Mouse (Mus musculus) ovary, postnatal 14 days (tissue): ENCODE measurements around the gene Gtf2h5.

ENCODE experiments used
- DNase-seq: peaks from one replicate; pipeline ENCODE4 v3.0.0; 2022; ENCODE audit warnings: low spot score

The Gtf2h5 gene

DNA sequence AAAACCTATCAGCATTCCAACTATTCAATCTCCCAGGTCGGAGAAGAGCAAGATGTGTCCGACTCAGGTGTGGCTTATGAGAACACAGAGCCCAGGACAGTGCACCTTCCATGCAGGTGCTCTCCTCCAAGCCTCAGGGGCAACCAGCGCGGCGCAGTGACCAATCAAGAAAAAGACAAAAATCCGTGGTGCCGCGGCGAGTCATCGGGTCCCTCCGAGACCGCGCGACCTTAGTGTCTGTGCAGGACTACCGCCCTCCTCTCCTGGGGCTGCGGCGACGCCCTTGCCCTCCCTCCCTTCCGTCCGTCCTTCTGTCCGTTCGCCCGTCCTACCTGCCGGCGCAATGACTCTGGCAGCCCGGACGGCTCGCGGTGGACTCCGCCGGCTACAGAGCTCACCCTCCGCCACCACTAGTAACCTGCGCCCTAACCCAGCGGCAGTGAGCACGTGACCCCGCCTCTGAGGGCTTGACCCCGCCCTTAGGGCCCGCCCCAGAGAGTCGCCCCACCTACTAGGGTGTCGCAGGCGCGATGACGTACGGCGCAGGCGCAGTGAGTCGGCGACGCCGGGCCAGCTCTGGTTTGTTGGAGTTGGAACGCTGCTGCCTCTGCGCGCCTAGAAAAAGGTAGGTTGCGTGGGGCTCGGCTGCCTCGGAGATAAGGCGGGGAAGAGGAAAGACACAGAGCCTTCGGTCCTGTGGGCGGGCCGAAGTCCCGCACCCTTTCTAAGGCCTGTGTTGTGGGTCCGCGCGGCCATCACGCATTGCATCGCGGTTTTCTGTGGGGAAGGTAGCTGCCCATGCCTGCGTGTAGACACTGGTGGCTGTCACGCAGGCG is at the start of gene Gtf2h5, which contains the start of gene Serac1:
TSS of gene Gtf2h5 (plus strand) at position 500 of the 836 bp plus-strand sequence.
TSS of gene Serac1 (minus strand) at position 455 of the 836 bp plus-strand sequence.
- peak; percentile 97 for DNase-seq

DNA sequence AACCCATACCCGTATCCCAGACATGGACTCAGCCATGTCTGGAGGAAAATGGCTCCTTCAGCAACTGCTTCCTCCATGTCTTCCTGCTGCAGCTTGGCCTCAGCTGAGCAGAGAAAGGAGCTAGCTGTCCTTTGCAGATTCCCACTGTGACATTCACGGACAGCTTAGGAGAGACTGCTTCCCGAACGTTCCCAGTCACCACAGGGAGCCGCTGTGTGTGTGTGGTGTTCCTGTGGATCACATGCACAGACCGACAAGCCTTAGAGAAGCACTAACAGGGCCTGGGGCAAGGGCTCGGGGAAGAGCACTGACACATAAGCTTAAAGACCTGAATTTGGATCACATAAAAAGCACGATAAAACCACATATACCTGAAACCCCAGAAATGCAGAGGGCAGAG is 43.9 kb upstream of the Gtf2h5 start:
- no peak for DNase-seq

DNA sequence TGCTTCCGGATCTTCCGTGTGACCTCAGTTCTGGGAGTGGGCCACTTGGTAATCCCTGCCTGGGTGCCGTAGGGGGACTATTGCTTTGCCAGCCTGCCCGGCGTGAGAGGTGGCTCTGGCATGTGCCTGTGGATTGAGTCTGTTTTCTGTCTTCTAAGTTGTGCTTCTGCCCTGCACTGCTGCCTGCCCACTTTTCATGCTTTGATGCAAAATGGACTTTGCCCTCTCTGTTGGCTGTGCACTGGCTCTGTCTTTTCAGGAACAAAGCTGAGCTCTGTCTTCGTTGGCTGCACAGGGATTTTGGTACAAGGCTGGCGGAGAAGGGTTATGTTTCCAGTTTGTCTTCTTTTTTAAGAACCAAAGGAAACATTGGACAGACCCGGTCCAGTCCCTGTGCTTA is 43.1 kb upstream of the Gtf2h5 start:
- no peak for DNase-seq

DNA sequence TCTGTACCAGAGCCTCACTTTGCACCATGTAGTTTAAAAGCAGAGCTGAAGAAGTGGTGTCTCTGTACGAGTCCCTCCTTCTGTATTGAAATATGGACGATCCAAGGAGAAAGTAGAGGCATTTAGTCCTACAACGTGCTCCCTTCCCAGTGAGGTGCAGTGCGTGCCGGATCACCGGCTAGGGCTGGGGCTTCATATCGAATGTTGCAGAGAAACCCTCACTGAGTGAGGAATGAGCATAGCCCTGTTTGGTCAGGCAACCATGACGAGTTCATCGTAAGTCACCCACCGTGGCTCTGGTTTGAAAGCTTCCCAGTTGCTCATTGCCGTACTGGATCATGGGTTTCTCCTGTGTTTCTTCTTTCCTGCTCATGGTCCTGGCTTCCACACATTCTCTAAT is 42.7 kb upstream of the Gtf2h5 start:
- no peak for DNase-seq

DNA sequence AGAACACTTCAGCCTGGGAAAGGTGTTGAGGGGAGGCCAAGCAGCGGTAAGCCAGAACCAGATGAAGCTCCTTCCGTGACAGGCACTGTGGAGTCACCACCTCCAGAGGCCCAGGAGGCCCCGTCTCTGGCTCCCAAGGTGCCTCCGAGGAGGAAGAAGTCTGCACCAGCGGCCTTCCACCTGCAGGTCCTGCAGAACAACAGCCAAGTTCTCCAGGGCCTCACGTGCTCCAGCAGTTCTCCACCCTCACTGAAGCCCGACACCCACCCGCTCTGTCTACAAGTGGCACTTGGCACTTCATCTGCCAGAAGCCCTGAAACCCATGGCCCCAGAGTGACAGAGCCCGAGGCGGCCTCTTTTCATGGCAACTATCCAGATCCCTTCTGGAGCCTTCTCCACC is 42.1 kb upstream of the Gtf2h5 start:
- no peak for DNase-seq

DNA sequence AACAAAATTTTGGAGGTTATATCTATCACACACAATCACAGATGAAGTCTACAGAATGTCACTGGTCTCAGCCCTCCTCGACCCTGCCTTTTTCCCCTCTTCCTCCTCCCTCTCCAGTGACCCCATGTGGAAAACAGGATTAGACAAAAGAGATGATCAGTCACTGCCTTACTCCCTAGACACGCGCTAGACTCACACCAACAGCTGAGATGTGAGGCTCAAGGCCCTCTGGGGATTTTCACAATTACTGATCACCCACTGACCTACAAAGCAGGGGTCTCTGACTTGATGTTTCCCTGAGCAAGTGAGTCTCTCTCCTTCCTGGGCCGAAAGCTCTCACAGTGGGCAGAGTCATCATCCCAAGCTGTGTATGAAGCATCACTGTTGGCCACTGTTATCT is 26.8 kb upstream of the Gtf2h5 start:
- no peak for DNase-seq

DNA sequence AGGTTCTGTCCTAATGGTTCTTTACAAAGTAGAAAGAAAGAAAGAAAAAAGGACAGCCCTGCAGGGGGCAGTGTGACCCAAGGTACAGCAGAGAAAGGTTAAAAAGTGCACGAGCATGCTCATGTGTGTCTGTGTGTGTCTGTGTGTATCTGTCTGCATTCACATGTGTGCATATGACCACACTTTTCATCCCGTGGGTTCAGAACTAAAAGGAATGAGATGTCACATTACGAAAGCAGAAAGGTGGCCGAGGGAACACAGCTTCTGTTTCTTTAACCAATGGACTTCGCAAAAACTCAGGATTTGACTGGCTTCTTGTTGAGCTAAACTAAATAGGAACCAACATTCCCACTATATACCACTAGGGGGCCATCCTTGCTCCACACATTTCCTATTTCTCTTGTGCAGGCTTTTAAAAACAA is 24.6 kb upstream of the Gtf2h5 start:
- DNase-seq, result peak; percentile 49

DNA sequence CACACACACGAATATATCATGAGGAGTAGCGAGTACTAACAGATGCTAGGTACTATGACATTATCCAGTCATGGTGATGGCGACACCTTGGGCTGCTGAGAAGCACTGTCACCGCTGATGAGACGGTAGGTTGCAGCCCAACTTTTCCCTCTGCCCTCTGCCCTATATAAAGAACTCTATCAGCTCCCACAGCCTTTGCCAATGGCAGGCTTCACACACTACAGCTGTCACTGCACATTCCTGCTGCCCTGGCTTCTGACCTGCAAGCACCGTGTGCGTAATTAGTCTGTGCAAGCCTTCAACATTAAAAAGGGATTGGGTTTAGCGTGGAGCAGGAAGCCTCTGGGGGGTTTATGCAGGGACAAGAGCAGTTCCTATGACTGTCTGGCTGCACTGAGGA is 16.8 kb upstream of the Gtf2h5 start:
- DNase-seq, result no peak

DNA sequence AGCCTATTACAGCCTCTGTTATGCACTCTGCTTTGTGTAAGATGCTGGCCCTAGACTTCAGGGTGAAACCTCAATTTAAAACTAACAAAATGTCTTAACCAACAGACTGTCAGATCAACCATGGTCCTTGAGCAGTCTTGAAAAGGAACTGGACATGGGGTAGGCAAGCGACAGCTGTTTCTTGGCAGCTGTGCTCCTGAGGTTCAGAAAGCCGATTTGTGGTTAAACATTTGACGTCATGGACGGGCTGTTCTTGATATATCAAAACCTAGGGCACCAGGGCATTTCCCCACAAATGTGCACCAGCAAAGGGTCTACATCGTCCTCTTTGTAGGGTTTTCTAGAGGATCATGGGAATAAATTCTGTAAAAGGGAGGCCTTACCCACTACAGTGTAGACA is 16.1 kb upstream of the Gtf2h5 start:
- no peak for DNase-seq

DNA sequence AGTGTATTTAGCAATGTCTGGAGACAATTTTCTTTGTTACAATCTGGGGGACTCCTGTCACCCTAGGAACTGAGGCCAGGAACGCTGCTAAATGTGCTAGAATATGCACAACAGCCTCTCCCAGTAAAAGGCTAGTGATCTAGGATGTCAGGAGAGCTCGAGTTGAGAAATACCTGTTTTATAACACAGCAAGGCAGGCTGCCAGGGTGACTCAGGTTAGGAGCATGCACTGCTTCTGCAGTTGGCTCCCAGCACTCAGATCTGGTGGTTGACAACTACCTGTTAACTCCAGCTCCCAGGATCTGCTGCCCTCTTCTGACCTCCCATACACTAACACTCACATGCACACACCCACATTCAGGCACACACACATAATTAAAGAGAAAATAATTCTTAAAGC is 13.6 kb upstream of the Gtf2h5 start:
- DNase-seq, result no peak

DNA sequence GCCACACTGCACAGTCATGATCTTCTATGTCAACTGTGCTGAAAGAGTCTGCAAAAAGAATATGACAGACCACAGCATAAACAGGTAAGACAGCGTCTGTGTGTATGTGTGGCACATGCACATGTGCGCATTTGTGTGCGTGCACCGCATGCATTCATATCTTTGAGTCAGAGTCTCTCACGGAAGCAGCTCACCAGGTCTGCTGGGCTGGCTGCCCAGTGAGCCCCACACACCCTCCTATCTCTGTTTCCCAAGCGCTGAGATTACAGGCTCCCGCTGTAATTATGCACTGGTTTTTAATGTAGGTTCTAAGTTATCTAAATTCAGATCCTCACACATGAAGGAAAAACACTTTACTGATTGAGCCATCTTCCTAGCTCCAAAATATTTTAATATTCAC is 12.0 kb upstream of the Gtf2h5 start:
- DNase-seq, result no peak

DNA sequence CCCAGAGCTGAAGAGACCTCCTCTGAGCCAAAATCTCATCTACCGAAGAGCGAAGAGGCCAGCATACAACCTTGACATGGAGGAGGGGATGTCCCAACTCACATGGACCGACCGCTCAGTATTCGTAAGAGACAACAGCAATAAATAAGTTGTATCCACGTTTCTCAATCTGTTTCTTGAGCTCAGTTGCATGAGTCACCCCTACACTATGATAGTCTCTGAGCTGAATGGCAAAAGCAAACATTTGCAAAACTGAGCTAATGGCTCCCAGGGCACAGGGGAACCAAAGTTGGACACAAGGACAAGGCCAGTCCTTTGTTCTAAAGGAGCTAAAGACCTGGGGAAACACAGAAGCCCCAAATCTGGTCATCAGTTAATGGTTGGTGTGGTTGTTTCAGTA is 9.7 kb upstream of the Gtf2h5 start:
- no peak for DNase-seq

DNA sequence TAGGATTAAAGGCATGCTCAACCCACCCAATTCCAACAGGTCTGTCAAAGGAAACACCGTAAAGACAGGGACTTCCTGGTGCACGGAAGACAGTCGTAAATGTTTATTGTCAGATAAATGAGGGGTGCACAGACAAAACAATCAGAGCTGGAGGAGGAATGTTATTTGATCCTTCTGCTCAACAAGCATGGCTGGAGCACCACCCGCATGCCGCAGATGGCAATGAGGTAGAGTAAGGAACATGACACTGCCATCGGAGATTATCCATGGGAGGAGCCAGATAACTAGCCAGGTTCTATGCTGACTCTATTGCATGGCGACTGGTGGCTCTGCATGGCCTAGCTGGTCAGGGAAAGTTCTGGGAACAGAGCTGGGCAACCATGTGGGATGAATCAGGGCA is 6.2 kb upstream of the Gtf2h5 start:
- no peak for DNase-seq

DNA sequence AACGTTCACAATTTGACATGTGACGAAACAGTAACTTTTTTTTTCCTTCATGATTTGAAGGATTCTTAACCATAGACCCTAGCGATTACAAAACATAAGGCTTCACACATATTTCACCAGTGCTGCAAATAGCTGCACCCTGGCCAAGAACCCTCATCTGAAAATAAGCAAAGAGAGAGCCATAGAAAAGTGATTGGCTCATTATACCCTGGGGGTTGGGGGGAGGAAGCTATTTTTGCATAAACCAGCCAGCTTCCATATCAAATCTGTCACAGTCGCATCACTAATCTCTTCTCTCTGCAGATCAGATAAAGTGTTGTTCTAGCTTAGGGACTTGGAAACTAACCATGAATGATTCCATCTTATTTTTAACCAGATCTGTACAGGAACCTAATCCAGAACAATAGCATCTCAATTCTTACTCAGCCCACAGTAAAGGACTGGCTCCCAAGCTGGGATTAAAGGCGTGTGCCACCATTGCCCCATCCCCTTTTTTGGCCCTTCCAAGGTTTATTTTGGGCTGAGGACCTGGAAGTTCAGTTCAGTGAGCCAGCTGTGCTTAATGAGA is 3.8 kb downstream of the Gtf2h5 start:
- no peak for DNase-seq

DNA sequence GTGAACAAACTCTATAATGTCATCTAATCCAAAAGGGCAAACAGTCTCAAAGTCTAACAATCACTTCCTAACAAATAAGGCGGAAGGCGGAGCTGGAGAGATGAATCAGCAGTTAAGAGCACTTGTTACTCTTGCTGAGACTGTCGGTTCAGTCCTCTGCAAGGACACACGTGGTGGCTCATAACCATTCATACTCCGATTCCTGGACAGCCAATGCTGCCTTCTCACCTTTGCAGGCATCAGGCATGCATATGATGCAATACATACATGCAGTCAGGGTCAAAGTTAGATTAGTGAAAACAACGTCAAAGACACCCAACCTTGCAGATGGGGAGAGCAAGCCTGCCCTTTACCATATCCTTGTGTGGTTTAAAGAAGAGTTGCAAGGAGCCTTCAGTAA is 12.0 kb downstream of the Gtf2h5 start:
- DNase-seq, result no peak

DNA sequence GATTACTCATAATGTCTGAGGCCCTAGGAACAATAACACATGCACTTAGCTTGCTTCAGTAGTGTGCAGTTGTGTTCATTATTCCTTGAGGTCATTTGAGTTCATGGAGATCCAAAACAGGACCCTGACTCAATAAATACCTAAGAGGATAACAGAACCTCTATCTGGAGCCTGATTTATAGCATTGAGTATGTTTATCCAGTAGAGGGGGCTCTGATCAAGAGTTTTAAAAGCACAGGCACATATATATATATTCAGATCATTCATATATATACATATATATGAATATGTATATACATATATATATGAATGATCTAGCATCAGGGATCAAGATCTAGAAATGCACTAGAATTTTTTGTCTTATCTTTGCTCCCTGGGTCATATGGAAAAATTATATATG is 16.0 kb downstream of the Gtf2h5 start:
- DNase-seq, result no peak

DNA sequence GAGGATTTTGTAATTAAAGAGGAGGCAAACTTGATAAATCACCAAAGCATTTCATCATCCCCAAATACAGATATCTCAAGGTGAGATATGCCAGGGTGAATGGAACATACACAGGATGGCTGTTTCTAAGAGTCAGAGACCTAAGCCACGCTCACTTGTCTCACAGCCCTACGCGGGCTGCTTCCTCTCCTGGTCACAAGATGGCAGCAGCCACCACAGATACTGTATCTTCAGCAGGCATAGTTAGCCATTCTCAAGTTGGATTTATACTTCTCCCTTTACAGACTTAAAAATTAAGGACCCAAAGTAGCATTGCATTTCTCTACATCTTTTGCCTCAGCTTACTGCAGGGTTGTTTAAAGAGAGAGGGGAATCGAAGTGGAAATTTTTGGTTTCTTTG is 18.3 kb downstream of the Gtf2h5 start:
- DNase-seq, result no peak

DNA sequence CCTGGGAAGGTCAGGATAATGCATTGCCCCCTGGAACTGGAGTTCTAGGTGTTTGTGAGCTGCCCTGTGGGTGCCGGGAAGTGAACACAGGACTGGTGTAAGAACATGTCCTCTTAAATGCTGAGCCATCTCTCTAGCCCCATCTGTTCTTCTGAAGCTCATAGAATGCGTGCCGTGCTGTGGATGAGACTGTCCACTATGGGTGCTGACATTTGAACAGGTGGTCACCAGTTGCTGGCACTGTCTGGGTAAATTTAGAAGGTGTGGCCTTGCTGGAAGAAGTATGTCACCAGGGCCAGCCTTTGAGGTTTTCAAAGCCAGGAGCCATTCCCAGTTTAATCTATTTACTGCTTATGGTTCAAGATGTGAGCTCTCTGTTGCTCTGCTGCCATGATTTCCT is 22.7 kb downstream of the Gtf2h5 start:
- no peak for DNase-seq

DNA sequence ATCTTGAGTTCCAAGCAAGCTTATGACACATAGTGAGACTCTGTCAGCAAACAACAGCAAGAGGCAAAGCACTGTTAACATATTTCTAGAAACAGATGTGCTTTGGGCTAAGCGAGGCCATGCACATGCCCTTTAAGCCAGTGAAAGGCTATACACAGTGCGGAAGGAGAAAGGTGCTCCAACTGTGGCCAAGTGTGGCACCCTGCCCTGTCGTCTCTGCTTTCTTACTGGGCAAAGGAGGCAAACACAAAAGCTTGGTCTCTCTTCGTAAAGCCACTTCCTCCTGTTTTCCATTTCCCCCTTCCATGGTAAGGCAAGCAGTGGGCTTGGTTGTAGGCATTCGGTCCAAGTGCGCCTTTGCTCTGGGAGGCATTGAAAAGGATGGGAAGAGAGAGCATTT is 24.0 kb downstream of the Gtf2h5 start:
- no peak for DNase-seq

DNA sequence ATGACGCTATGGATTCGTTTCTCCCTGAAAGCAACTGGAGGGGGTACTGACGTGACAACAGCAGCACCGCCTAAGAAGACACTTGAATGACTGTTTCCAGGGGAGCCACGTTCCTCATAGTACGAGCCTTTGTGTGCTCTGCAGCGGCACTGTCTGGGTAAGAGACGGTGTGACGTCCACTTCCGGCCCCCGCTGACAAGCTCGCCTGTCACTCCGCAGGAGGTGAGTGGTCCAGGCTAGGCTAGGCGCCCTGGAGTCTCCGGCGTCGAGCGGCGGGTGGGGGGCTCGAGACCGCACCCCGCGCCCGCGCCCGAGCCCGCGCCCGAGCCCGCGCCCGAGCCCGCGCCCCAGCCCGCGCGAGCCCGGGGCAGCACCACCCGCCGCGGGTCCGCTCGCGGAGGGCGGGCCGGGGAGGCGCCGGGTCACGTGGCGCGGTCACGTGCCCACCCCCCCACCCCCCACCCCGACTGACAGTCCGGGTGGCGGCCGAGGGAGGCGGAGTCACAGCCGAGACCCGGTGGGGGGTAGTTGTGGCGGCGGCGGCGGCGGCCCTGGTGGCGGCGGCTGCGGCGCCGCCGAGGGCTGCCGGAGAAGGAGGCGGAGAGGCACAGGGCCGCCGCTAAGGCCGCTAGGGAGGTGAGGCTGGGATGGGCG is 26.9 kb downstream of the Gtf2h5 start, which contains the start of gene Tulp4:
TSS of gene Tulp4 (plus strand) at position 77 of the 654 bp plus-strand sequence.
- DNase-seq, result peak; percentile 59

DNA sequence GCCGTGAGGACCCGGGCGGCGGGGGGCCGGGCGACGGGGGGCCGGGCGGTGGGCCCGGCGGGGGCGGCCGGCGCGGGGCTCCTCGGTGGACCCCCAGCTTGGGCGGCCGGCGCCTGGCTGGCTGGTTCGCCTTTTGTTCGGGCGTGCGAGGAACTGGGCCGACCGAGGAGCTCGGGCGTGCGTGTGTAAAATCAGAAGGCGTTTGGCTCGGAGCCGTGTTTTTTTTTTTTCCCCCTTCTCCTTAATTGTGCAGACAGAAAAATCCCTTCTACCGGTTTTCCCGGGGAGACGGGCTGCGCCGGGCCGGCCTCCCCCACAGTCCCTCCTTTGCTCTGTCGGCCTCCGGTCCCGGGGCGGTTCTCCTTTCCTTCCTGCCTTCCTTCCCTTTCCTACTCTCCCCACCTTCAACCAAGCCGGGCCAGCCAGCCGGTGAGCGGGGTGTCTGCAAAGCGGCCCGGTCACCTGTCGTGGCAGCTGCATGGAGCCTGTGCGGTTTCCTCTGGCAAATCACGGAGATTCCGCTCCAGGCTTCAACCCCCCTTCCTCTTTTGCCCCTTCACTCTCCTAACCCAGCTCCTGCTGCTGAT is 27.5 kb downstream of the Gtf2h5 start:
- DNase-seq, result peak; percentile 25

DNA sequence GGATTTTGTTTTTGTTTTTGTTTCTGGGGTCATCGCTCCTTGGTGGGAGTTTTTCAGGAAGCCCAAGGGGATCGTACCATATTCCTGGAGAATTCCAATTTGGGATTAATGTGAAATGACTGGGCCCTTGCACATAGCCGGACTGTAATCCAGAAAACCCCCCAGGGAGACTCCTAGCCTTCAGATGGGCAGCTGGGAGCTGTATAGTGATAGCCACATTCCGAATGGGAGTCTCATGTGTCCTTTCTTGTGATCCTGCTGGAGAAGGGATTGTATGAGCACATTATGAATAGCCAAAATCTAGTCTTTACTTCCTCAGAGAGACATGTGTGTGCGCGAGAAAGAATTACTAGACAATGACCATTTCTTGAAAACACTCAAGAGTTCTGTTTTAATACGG is 28.6 kb downstream of the Gtf2h5 start:
- DNase-seq, result no peak

DNA sequence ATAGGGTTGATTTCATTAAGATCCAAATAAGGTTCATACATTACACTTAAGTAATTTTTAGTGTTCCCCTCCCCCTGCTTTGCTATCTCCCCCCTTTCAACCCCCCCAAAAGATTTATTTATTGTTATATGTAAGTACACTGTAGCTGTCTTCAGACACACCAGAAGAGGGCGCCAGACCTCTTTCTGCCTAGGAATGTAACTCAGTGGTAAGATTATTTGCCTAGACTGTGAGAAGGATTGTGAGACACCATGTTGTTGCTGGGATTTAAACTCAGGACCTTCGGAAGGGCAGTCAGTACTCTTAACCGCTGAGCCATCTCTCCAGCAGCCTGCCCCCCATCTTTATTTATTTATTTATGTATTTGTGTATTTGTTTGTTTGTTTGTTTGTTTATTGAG is 31.4 kb downstream of the Gtf2h5 start:
- no peak for DNase-seq
